Mouse (Mus musculus) heart, adult 9 months (tissue): Measurements from ENCODE around the gene Wdr83.
A peak's percentile ranks its signal among the peaks of the same experiment; 100 is the strongest.

Experiments
- DNase-seq, 2 experiments: peaks; one replicate each; pipeline ENCODE4 v3.0.0; 2022; ENCODE audit warnings: low spot score in 2 of 2

The Wdr83 gene

DNA sequence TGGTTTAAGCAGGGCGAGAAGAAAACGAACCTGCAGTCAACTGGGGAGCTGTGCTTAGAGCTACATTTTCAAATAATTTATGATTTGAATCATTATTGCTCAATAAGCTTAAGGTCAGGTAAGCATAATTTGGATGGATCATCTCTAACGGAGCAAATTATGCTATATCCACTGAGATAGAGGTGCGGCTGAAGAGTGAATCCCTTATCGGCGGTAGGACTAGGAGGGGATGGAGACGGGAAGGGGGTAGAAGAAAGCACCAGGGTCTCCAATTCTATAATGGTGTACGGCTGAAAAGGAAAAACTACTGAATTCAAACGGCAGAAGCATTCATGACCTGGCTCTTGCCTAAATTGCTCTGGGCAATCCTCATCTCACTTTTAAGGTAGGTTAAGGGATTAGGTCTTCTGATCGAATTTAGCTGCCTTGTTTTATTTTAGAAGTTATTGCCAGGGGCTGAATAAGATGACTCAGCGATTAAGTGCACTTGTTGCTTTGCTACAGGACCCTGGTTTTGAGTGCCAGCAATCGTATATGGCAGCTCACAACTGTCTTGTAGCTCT lies 45.9 kb downstream of the Wdr83 start:
- DNase-seq, result no peak

GRCm38 (mm10) chr8:85034764-85035163 lies 46.3 kb downstream of the Wdr83 start:
- peak; percentile 55 to 60 for DNase-seq

DNA sequence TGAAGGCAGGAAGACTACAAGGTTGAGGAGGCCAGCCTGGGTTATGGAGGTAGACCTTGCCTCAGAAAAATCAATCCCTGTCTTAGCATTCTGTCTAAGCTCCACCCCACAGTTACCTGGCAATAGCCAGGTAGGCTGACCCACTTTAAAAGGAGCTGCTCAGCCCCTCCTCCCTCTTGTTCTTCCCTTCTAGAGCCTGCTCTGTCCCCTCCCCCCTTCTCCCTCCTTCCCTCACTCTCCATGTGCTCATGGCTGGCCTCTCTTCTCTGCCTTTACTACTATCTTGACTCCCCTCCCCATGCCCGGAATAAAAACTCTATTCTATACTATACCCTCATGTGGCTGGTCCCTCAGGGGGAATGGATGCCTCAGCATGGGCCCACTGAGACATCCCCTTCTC lies 47.2 kb downstream of the Wdr83 start:
- DNase-seq, result no peak

GRCm38 (mm10) chr8:85032622-85033311 lies 48.3 kb downstream of the Wdr83 start:
- no peak for DNase-seq

GRCm38 (mm10) chr8:85029271-85029670 lies 51.8 kb downstream of the Wdr83 start:
- DNase-seq, result no peak

GRCm38 (mm10) chr8:85027922-85028321 lies 53.2 kb downstream of the Wdr83 start:
- no peak for DNase-seq

GRCm38 (mm10) chr8:85027516-85027855 lies 53.6 kb downstream of the Wdr83 start:
- DNase-seq, result no peak

DNA sequence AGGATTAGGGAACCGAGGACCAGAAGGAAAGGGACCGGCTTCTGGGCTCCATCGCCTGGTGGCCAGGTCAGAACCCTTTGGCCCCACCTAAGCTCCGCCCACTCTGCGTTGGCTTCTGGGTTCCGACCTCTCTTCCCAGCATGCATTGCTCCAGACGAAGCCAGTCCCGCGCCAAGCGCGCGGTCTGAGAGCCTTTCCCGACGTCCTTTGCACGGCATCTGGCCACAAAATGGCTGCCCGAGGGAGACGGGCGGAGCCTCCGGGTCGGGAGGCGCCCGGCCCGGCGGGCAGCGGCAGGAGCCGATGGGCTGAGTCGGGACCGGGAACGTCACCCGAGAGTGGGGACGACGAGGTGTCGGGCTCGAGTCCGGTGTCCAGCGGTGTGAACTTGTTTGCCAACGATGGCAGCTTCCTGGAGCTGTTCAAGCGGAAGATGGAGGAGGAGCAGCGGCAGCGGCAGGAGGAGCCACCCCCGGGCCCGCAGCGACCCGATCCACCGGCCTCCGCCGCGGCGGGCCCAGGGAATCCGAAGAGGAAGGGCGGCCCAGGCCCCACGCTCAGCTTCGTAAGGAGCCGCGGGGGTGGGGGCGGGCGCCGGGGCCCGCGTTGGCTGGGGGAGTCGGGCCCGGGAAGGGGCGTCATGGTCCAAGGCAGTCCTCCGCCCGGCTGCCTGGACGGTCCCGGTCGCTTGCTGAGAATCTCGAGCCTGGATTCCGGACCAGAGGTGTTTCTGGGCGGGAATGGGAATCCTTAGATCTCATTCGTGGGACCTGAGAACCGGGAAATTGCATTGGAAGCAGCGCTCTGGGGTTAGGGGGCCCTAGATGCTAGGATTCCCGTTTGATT lies 54.2 kb downstream of the Wdr83 start, which contains the start of gene Trir:
TSS of gene Trir (plus strand) at position 154 of the 846 bp plus-strand sequence.
- peak; percentile 97 to 98 for DNase-seq

DNA sequence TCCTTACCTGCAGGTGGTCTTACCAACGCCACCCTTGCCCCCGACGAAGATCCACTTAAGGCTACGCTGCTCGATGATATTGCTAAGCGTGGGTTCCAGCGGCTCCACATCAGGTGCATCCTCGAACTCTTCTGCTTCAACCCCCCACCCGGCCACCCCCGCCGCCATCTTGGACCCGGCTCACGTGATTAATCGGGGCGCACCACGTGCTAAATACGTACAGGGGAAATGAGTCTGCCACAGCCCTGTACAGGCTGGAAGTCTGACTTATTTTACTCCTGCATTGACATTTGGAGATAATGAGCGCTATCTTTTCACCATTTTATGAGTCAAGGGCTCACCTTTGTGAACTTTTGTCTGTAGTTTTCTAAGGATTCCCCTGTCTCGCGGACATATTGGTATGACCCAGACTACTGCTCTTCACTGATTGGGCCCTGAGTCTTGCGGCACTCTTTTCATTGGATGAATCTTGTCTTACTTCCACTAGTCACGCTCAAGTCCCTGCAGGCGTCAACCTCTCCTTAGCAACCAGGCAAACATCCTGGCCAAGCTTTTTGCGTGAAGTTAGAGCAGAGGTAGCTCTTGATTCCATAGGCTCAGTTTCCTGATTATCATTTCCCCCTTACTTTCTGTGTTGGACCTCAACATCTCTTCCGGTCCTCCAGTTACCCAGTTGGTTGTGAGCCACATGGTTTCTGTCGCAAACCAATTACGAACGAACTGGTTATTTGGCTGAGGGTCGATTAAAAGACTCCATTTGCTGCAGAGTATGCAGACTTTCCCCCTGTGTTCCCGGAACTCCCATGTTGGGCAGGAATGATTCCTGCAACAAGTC lies 55.8 kb downstream of the Wdr83 start, which contains the start of gene Asna1:
TSS of gene Asna1 (minus strand) at position 184 of the 835 bp plus-strand sequence.
- DNase-seq, result peak; percentile 89 to 90
